Mouse (Mus musculus) gastrocnemius, postnatal 36 days (tissue): ENCODE measurements at regions not wholly inside any gene's neighbourhood (a gene's known extent, or its start where the extent isn't known, plus 50 kb on each side); places are given as distances from the start of the nearest gene placed in this dataset.

ENCODE experiments used
- DNase-seq, 2 experiments: peaks; one replicate each; pipeline ENCODE4 v3.0.0; 2022
- intact Hi-C: fragments of 180-260 bp; cut with DNase I; formaldehyde crosslinking; loops from one replicate; pipeline ENCODE4 v1.15.1; 2025

- intact Hi-C loops, result no loop called here
- DNase-seq, result no peak
Observed at GRCm38 (mm10) chr9:88065057-88065456, 261.9 kb upstream of the Nt5e start.

- intact Hi-C loops, result no loop called here
- DNase-seq, result no peak
Observed at GRCm38 (mm10) chr9:88065777-88066176, 261.2 kb upstream of the Nt5e start.

- DNase-seq, result no peak
- intact Hi-C loops, result no loop called here
Observed at GRCm38 (mm10) chr9:88068322-88068721, 258.7 kb upstream of the Nt5e start.

DNA sequence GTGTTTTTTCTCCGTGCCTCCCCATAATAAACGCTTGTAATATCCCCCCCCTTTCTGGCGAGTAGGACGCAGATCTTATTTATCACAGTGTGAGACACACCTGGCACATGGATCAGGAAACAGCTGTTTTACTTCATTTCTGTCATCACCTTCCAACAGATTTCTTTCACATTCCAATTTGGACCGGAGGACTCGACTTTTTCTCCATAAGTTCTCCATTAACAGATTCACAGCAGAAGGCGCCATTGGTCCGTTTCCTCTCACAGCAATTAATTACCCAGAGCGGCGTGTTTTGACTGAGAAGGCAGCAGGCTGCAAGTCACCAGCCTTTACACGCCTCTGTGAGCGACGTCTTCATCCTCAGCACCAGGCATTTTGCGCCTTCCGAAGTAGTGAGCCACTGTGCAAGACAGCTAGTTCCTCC, 258.1 kb upstream of the Nt5e start:
- intact Hi-C loops, result no loop called here
- no peak for DNase-seq

GRCm38 (mm10) chr9:88069834-88070233, 257.2 kb upstream of the Nt5e start:
- intact Hi-C loops, result loop anchor here (5.0 kb wide), 1 partner anchor 363 kb away; no protein-coding TSS in a partner anchor
- no peak for DNase-seq

DNA sequence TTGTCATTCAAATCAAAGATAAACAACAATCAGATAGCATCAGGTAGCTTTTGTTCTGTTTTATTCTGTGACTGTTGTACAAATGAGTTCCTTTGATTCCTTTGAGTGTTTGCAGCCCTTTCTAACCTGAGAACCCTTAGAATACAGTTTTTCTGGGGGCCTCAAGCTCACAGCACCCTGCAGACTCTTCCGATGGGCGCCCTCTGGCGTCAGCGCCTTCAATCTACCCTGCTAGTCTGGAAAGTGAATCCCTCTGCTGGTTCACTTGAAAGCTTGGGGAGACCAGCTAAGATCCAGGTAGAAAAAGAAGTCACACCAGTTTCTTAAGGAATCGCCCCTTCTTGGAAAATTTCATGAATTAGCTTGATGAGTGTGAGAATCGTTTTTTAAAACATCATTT, 253.8 kb upstream of the Nt5e start:
- intact Hi-C loops, result loop anchor here (5.0 kb wide), 1 partner anchor 366 kb away; no protein-coding TSS in a partner anchor
- DNase-seq, result peak; percentile 30 to 36

DNA sequence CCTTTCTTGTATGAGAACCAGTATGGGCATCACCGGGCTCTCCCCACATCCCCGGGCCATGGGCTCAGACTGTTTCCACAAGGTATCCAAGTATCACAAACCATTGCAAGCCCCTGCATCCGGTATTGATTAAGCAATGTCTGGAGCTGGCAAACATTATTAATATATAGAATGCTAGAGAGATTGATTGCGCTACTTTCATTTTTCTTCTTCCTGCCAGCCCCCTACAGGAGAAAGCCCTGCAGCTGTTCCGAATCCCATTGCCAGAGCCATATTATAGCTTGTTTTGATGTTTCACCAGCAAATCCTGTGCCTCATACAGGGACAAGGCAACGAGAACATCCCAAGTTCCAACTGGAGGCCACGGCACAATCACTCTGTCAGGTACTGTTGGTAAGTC, 253.4 kb upstream of the Nt5e start:
- intact Hi-C loops, result loop anchor here (5.0 kb wide), 1 partner anchor 366 kb away; no protein-coding TSS in a partner anchor
- DNase-seq, result no peak

DNA sequence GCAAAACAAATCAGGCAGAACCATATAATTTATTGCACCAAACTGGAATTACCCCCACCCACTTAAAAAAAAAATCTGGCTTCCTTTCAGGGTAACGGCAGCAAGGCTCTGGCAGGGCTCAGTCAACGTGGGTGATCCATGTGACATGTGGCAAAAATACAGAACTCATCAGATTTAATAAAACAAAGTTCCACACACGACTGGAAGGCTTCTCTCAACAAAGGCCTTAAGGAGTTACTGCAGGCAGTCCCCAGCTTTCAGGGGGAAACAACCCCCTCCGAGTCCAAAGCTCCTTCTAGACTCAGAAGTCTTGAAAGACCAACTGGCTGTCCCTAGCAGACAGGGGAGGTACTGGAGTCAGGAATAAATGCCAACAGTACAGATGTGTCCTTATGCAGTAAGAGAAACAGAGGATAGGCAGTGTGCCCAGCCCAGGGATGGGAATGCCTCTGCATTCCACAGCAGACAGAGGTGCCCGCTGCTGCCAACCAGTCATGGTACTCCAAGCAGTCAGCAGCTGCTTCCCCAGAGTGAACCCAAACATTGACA, 244.0 kb upstream of the Nt5e start:
- no peak for DNase-seq
- intact Hi-C loops, result no loop called here

GRCm38 (mm10) chr9:88085181-88085816, 241.7 kb upstream of the Nt5e start:
- DNase-seq, result no peak
- intact Hi-C loops, result no loop called here

DNA sequence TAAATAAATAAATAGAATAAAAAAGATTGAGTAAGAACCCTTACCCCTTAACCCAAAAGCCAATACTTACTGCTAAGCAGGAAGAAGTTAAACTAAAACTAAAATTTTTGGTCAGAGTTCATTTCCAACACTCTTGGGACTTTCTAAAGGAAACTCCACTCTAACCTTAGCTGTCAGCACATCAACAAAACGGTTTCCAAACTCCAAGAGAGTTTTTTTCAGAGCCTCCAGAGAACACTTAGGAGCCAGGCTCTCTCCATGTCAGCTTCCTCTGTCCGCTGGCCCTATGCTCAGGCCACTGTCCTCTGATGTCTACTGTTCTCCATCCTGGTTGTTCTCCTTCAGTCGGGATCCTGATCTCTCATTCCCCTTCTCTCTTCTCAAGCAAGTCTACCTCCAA, 241.1 kb upstream of the Nt5e start:
- intact Hi-C loops, result no loop called here
- DNase-seq, result no peak

DNA sequence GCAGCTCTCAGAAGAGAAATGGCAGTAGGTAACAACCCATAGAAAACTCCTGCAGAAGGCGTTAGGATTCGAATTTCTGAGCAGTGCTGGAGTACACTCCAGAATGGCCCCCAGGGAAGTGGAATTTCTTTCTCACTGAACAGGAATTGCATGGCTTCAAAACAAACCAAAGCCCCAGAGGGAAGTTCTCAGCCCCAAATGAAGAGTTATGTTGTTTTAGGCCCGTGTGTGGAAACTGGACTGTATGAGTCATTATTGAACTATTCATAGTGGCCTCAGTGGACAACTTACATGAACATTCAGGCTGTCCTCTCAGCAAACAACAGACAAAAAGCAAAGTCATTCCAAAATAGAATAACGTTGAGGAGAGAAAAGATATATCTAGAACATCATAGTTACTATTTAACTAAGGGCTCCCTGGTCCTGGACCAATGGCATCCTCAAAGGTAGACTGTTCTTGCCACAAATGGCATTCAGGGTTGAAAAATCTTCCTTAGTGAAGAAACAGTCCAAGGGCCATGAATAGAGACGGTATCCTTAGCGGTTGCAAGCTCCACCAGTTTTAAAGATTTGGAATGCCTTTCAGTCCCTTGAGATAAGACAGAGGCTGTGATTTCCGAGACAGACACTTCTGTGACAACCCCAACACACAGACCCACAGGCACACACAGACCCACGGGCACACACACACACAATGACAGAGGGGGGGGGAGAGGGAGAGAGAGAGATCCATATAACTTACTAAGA, 235.0 kb upstream of the Nt5e start:
- intact Hi-C loops, result no loop called here

GRCm38 (mm10) chr9:88092561-88092960, 234.4 kb upstream of the Nt5e start:
- intact Hi-C loops, result no loop called here
- DNase-seq, result no peak

More for the DNA sequence above, 235.0 kb upstream of the Nt5e start:
- DNase-seq, result peak in 1 of 2 experiments; percentile 14

- intact Hi-C loops, result no loop called here
- DNase-seq, result no peak
Observed at GRCm38 (mm10) chr9:88113094-88113493, 213.9 kb upstream of the Nt5e start.

- DNase-seq, result no peak
- intact Hi-C loops, result no loop called here
Observed at GRCm38 (mm10) chr9:88120536-88120935, 206.5 kb upstream of the Nt5e start.

GRCm38 (mm10) chr9:88120963-88121570, 205.9 kb upstream of the Nt5e start:
- DNase-seq, result no peak
- intact Hi-C loops, result no loop called here

- DNase-seq, result peak; percentile 42 to 51
- intact Hi-C loops, result no loop called here
Observed at GRCm38 (mm10) chr9:88124322-88125005, 202.5 kb upstream of the Nt5e start.

- intact Hi-C loops, result no loop called here
- no peak for DNase-seq
Observed at GRCm38 (mm10) chr9:88163025-88163780, 163.8 kb upstream of the Nt5e start.

DNA sequence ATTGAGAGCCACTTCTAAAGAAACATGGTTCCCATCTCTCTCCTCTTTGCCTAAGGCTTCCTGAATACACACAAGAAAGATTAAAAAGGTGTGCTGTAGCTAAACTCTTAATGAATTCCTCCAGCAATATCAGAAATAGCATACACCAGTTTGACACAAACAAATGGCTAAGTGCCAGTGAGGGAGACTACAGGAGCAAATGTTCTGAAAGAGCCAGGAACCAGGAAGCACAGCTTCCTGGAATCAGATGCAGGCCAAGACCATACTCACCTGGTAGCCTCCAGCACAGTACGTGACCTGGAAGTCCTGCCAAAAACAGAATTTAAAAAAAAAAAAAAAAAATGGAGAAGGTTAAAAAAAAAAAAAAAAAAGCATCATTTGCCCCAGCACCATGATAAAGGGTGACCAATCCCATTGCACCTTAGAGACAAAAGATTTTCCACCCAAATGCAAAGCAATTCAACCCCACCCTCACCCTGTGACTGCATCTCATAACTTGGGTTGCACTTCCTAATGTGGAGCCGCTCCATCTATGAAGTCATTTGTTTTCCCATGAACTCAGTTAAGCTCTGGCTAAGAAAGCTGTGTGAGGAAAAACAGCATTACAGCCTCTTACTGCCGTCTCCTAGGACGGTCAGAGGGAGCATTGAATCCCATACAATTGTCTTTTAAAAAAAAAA, 149.3 kb upstream of the Nt5e start:
- intact Hi-C loops, result no loop called here
- DNase-seq, result no peak

- intact Hi-C loops, result no loop called here
- DNase-seq, result no peak
Observed at GRCm38 (mm10) chr9:88181189-88181994, 145.6 kb upstream of the Nt5e start.
